Mouse (Mus musculus) left cerebral cortex, adult 8-10 months (tissue): ENCODE data around the gene Olfr59. TPM values are rescaled to one million over a fixed set of nuclear protein-coding genes. Genes with fewer than 3 reads are reported as not detected.

Experiments
- DNase-seq, 2 experiments: peaks; one replicate each; pipeline ENCODE4 v3.0.0; 2022; ENCODE audit warnings: low spot score in 2 of 2
- total RNA-seq, 4 experiments: library from RNA; stranded (reverse); gene quantifications; 2 replicates each; pipeline ENCODE4 v1.2.4; 2022

Gene Olfr59
- not detected for total RNA-seq

DNA sequence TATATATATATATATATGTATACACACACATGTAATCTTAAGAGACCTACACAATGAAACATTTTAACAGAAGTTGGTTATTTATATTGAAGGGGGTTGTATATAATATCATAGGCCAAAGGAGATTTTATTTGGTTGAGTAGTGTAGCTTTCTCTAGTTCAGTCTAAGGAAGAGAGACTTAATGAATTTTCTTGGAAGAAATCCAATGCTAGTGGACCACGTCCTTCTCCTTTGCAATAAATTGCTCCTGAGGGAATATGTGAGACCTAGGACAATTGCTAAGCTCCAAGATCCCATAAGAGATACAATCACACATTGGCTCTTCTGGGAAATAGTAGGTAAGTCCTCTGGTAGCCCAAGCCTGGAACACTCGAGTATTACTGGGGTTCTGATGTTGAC is at the start of gene Olfr59:
Gene Olfr59 (plus strand): TSS at position 301 of the 400 bp plus-strand sequence.
- DNase-seq: no peak

DNA sequence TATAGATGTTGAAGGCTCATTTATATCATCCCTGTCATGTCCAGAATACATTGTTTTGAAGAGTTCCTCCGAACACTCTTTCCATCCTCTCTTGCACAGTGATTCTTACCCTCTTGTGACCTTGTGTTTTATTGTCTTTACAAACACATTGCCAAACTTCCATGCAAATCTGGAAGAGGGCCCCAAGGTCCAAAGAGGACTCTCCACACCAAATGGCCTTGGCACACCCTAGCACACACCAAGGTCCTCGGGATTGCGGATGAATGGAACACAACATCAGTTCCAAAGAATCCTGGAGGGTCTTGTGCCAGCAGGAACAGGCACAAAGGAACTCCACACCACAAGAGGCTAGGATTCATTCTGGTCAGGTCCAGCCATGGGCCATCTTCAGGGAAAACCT is 42.3 kb upstream of the Olfr59 start:
- DNase-seq: no peak

DNA sequence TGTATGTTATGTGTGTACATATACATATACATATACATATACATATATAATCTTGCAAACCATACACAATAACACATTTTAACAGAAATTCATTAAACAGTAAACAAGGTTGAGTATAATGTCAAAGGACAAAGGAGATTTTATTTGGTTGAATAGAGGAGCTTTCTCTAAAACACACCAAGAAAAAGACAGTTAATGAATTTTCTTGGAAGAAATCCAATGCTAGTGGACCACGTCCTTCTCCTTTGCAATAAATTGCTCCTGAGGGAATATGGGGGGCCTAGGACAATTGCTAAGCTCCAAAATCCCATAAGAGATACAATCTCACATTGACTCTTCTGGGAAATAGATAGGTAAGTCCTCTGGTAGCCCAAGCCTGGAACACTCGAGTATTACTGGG is 24.0 kb upstream of the Olfr59 start, which contains the start of gene Olfr406:
Gene Olfr406 (plus strand): TSS at position 301 of the 400 bp plus-strand sequence.
- no peak for DNase-seq

DNA sequence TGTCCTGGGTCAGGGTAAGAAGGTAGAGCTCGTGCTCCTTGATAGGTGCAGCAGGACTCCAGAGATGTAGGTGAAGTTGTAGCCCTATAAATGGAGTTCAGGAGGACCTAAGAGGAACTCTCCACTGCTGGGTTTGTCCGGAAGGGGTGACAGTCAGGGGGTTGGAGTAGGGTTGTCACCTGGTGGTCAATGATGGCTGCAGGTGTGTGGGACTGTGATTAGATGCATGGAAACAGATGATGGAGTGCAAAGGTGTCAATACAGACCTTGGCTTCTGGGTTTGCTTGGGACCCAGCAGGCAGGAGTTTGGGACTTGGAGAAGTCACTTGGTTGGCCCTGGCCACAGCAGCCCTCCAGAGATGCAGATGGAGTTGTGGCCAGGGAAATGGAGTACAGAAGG is 3.7 kb downstream of the Olfr59 start:
- DNase-seq: no peak

DNA sequence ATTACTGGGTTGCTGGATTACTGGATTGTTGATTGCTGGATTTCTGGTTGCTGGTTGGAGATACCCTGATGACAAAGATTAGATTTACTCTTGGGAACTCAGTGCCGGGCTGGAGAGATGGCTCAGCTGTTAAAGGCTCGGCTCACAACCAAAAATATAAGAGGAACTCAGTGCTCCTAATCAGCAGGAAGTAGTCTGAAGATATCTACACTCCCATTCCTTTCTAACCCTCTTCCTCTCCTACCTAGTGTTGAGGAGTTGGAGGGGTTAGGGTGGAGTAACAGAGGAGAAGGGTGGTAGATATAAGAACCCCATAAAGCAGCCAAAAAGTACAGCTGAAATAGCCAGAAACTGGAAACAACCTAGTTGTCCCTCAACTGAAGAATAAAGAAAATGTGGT is 42.5 kb downstream of the Olfr59 start:
- no peak for DNase-seq

DNA sequence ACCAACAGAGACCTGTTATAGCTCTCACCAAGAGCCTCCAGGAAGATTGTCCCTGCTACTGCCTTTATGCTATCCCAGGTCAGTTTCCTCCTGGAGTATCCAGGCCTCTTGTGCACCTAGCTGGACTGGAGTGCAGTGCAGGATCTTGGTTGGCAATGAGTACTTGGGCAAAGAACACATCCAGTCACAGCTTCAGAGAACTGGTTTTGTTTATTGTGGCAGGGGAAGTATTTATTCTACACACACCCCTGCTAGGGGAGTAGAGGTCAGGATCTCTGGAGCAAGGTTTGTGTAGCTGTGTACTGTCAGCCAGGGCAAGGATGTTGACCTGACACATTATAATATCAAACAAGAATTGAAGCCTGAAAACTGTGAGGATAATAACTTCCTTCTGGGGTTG is 45.2 kb downstream of the Olfr59 start:
- no peak for DNase-seq

DNA sequence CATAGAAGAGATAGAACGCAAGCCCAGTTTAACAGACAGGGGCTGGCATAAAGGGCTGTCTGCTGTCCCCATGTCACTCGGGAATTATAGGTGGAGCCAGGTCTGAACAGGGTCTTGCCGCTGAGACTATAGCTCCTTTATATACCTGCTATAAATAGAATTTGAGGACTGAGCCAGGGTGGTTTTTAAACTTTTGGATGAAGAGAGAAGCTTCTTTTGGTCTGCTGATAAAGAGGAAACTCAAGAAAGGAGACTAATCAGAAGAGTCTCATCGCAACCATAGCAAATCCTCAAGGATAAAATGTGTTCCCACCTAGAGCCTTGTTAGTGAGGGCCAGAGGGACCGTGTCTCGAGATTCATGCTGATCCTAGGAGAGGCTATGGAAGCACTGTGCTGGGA is 54.4 kb downstream of the Olfr59 start, which contains the start of gene Olfr410:
Gene Olfr410 (minus strand): TSS at position 101 of the 400 bp plus-strand sequence.
- DNase-seq: no peak

Other genes with a start within 250 kb of the Olfr59 start
- gene Olfr139, start 227.2 kb upstream of the Olfr59 start, total RNA-seq: not detected
- not detected for gene Olfr399, start 227.1 kb upstream of the Olfr59 start, total RNA-seq
- not detected for gene Zfp616, start 213.8 kb upstream of the Olfr59 start, total RNA-seq
- not detected for gene Olfr401, start 170.0 kb upstream of the Olfr59 start, total RNA-seq
- gene Olfr402, start 130.2 kb upstream of the Olfr59 start, total RNA-seq: not detected
- gene Olfr403, start 97.5 kb upstream of the Olfr59 start, total RNA-seq: not detected
- not detected for gene Olfr43, start 72.4 kb upstream of the Olfr59 start, total RNA-seq
- gene Olfr406, start 23.9 kb upstream of the Olfr59 start, total RNA-seq: not detected
- gene Olfr410, start 54.3 kb downstream of the Olfr59 start, total RNA-seq: not detected
- not detected for gene Olfr411, start 68.9 kb downstream of the Olfr59 start, total RNA-seq
- gene Olfr412, start 78.3 kb downstream of the Olfr59 start, total RNA-seq: not detected